Mouse (Mus musculus): Measurements from ENCODE around the gene Apol6.

GRCm38 (mm10) chr15:76998878-76999588 is 45.5 kb upstream of the Apol6 start:
- TF ChIP-seq POLR2A (IDR thresholded peaks at IDR 0.05; ENCODE audit: insufficient read length, low read depth) = no peak
- no peak for TF ChIP-seq MAX (IDR thresholded peaks at IDR 0.05; ENCODE audit: low read depth)
- TF ChIP-seq MYOD1 (IDR thresholded peaks at IDR 0.05; ENCODE audit: control insufficient read depth in 1 of 3, insufficient read length in 2 of 3, low read depth in 2 of 3) = no peak
- no peak for TF ChIP-seq REST (IDR thresholded peaks at IDR 0.05; ENCODE audit: insufficient read depth, insufficient read length)
- TF ChIP-seq POLR2AphosphoS2 (IDR thresholded peaks at IDR 0.05; ENCODE audit: insufficient read length, low read depth) = no peak
- TF ChIP-seq MYOG (IDR thresholded peaks at IDR 0.05; ENCODE audit: control insufficient read depth in 1 of 3, insufficient read depth in 1 of 3, insufficient read length in 2 of 3, low read depth in 2 of 3) = no peak
- no peak for TF ChIP-seq USF1 (IDR thresholded peaks at IDR 0.05; ENCODE audit: low read depth)
- no peak for TF ChIP-seq E2F4 (IDR thresholded peaks at IDR 0.05; ENCODE audit: insufficient read depth)

Data from myocyte (in vitro differentiated cells).